Mouse (Mus musculus): ENCODE data around the gene P2rx1.

DNA sequence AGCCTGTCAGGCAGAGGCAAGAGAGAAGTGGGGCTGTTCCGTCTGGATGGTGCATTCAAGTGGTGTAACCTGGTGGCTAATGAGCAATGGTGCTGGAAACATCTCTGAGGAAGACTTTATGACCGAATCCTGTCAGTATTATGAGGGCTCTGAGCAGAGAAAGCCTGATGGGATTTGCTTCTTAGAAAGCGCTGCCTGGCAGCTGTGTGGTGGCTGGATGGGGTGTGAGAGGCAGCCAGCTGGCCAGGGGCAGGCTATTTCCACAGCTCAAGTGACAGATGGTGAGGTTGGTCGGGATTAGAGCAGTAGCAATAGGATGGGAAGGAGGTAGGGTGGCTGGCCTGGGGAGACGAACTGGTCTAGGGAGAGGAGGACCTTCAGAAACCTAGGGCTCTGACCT lies 32.6 kb downstream of the P2rx1 start:
- TF ChIP-seq CTCF (IDR thresholded peaks at IDR 0.05; ENCODE audit: low read depth, low read length) (no peak), POLR2A (IDR thresholded peaks at IDR 0.05; ENCODE audit: insufficient read depth, low read length) (no peak)

Measured in ES-Bruce4 (cell line).